In the genomic region with DNA sequence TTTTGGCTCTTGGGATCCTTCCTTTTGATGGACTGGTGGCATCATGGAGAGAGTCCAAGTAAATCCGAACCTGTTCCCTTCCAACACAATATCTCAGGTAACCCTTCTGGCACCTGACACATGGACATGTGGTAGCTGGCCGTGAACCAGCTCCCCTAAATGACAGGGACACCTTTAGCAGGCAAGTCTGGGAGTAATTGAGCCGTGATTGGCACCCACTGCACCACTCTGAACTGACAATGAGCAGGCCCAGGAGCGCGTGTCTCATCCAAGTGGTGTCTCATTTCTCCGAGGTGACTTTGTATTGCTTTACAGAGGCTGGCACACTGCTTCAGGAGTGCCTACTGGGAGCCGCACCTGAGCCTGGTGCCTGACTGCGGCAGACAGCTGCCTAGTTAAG, we compare ENCODE assay signal across 25 mouse cellular contexts.
DNase-seq lines count a peak whose midpoint lies in the region; ATAC-seq and TF ChIP-seq lines count a peak whose summit lies in the region.
"Had no signal": no experiment of that assay in that cellular context is flagged by ENCODE, and none has a peak within 500 bp of the region (broad histone marks: within the 10 kb centered on the region; RNA-seq: fewer than 3 reads in every experiment).

No protein-coding gene starts in this region.

- ATAC-seq in forebrain, postnatal 0 days, result peak; percentile 30; the same call in 1 of the 2 replicates
- no peak for ATAC-seq in forebrain, embryonic 12.5 days (ENCODE audit: low FRiP score)
- no peak for ATAC-seq in hindbrain, embryonic 14.5 days (ENCODE audit: low FRiP score)
- ATAC-seq in hindbrain, embryonic 12.5 days (ENCODE audit: low FRiP score), result no peak
- ATAC-seq: intestine, embryonic 15.5 days; Patski had no signal

- intact Hi-C loops in gastrocnemius, postnatal 36 days (cut with DNase I), result no loop called here

- H3K27me3 ChIP-seq in forebrain, postnatal 0 days (ENCODE audit: insufficient read depth, low read length), result no peaks in the 10 kb centered on the region
- H3K27me3 ChIP-seq in forebrain, embryonic 12.5 days, result 0 out of 2 replicates have a peak, but pooled peaks cover 2% of the 10 kb centered on the region
- H3K27me3 ChIP-seq in hindbrain, embryonic 14.5 days (ENCODE audit: control insufficient read depth, insufficient read depth, low read length), result no peaks in the 10 kb centered on the region
- no peaks in the 10 kb centered on the region for H3K27me3 ChIP-seq in hindbrain, embryonic 12.5 days
- H3K27me3 ChIP-seq: CH12.LX; hindbrain, embryonic 15.5 days; intestine, embryonic 15.5 days; Patski had no signal

- WGBS in forebrain, postnatal 0 days, result 61% methylated on average over 8 of the region's 8 CpGs
- WGBS in forebrain, embryonic 12.5 days, result 82% methylated on average over 8 of the region's 8 CpGs
- 63% methylated on average over 8 of the region's 8 CpGs for WGBS in hindbrain, embryonic 14.5 days
- 85% methylated on average over 8 of the region's 8 CpGs for WGBS in hindbrain, embryonic 12.5 days

- no peak overlapping the region for H3K9ac ChIP-seq in forebrain, postnatal 0 days
- no peak overlapping the region for H3K9ac ChIP-seq in forebrain, embryonic 12.5 days
- no peak overlapping the region for H3K9ac ChIP-seq in hindbrain, embryonic 14.5 days
- H3K9ac ChIP-seq in hindbrain, embryonic 12.5 days, result no peak overlapping the region
- H3K9ac ChIP-seq: embryonic facial prominence, embryonic 13.5 days; hindbrain, embryonic 15.5 days; intestine, embryonic 15.5 days; kidney, embryonic 15.5 days had no signal

- no peaks in the 10 kb centered on the region for H3K36me3 ChIP-seq in forebrain, postnatal 0 days (ENCODE audit: insufficient read depth)
- H3K36me3 ChIP-seq in forebrain, embryonic 12.5 days (replicated peaks), result no peaks in the 10 kb centered on the region
- no peaks in the 10 kb centered on the region for H3K36me3 ChIP-seq in hindbrain, embryonic 14.5 days (replicated peaks; ENCODE audit: control insufficient read depth, insufficient read depth)
- H3K36me3 ChIP-seq in hindbrain, embryonic 12.5 days, result no peaks in the 10 kb centered on the region
- H3K36me3 ChIP-seq: embryonic facial prominence, embryonic 10.5 days; embryonic facial prominence, embryonic 13.5 days; G1E; hindbrain, embryonic 15.5 days; intestine, embryonic 15.5 days; kidney, embryonic 15.5 days had no signal

- no peak for TF ChIP-seq CTCF in forebrain, postnatal 0 days (IDR thresholded peaks at IDR 0.05; ENCODE audit: low read depth)

- H3K9me3 ChIP-seq in forebrain, postnatal 0 days (ENCODE audit: low read length), result no peaks in the 10 kb centered on the region
- no peaks in the 10 kb centered on the region for H3K9me3 ChIP-seq in forebrain, embryonic 12.5 days
- H3K9me3 ChIP-seq in hindbrain, embryonic 14.5 days (ENCODE audit: control insufficient read depth, low read length), result no peaks in the 10 kb centered on the region
- no peaks in the 10 kb centered on the region for H3K9me3 ChIP-seq in hindbrain, embryonic 12.5 days (replicated peaks)
- H3K9me3 ChIP-seq: embryonic facial prominence, embryonic 10.5 days; embryonic facial prominence, embryonic 13.5 days; G1E; hindbrain, embryonic 15.5 days; intestine, embryonic 15.5 days; kidney, embryonic 15.5 days had no signal

- no peak overlapping the region for H3K4me3 ChIP-seq in forebrain, postnatal 0 days (ENCODE audit: low read depth, low read length)
- no peak overlapping the region for H3K4me3 ChIP-seq in forebrain, embryonic 12.5 days (replicated peaks)
- no peak overlapping the region for H3K4me3 ChIP-seq in hindbrain, embryonic 14.5 days (replicated peaks; ENCODE audit: low read length)
- no peak overlapping the region for H3K4me3 ChIP-seq in hindbrain, embryonic 12.5 days
- H3K4me3 ChIP-seq: embryonic facial prominence, embryonic 10.5 days; embryonic facial prominence, embryonic 13.5 days; erythroblast, embryonic 14.5 days; hindbrain, embryonic 15.5 days; intestine, embryonic 15.5 days; kidney, embryonic 15.5 days had no signal

- peak; percentile 47 to 50 for DNase-seq in cerebellum, postnatal 14 days
- DNase-seq in cerebellum, adult 8-10 months, result no peak
- DNase-seq in forebrain, postnatal 0 days, result no peak
- no peak for DNase-seq in hindbrain, embryonic 14.5 days (ENCODE audit: low spot score)
- DNase-seq in gastrocnemius, postnatal 36 days, result no peak
- DNase-seq: B cell, adult 2 months; cerebellum, adult 11 months; cerebellum, adult 2 months; cerebellum, postnatal 36 days; embryo, embryonic 11 days; gastrocnemius, postnatal 25 days; kidney, adult 11 months; kidney, adult 8-10 months had no signal

- peak overlapping the region; percentile 15; the same call in 1 of the 2 replicates for H3K27ac ChIP-seq in forebrain, postnatal 0 days (ENCODE audit: low read depth, low read length)
- no peak overlapping the region for H3K27ac ChIP-seq in forebrain, embryonic 12.5 days
- 0 out of 2 replicates have a peak overlapping the region, but pooled peaks have one; percentile 4 for H3K27ac ChIP-seq in hindbrain, embryonic 14.5 days
- H3K27ac ChIP-seq in hindbrain, embryonic 12.5 days, result no peak overlapping the region
- H3K27ac ChIP-seq: embryonic facial prominence, embryonic 10.5 days; embryonic facial prominence, embryonic 13.5 days; hindbrain, embryonic 15.5 days; intestine, embryonic 15.5 days; kidney, embryonic 15.5 days had no signal

- no peak overlapping the region for H3K4me2 ChIP-seq in forebrain, postnatal 0 days (ENCODE audit: low read depth)
- H3K4me2 ChIP-seq in forebrain, embryonic 12.5 days, result no peak overlapping the region
- H3K4me2 ChIP-seq in hindbrain, embryonic 14.5 days (replicated peaks), result no peak overlapping the region
- no peak overlapping the region for H3K4me2 ChIP-seq in hindbrain, embryonic 12.5 days (replicated peaks)
- H3K4me2 ChIP-seq: embryonic facial prominence, embryonic 13.5 days; heart, embryonic 11.5 days; hindbrain, embryonic 15.5 days; intestine, embryonic 15.5 days; kidney, embryonic 15.5 days had no signal

- H3K4me1 ChIP-seq in forebrain, postnatal 0 days (ENCODE audit: insufficient read depth), result peaks cover 7% of the 10 kb centered on the region
- peaks cover 16% of the 10 kb centered on the region for H3K4me1 ChIP-seq in forebrain, embryonic 12.5 days
- peaks cover 16% of the 10 kb centered on the region for H3K4me1 ChIP-seq in hindbrain, embryonic 14.5 days (replicated peaks; ENCODE audit: control insufficient read depth, insufficient read depth, low read length)
- peaks cover 12% of the 10 kb centered on the region for H3K4me1 ChIP-seq in hindbrain, embryonic 12.5 days
- H3K4me1 ChIP-seq: intestine, embryonic 15.5 days; kidney, embryonic 15.5 days had no signal

Comparison
In these comparisons a context has a peak if more than half of its experiments do, and no peak if none do; other contexts are left out.
1. DNase-seq: peak in cerebellum, postnatal 14 days (2 of 2); none in cerebellum, adult 8-10 months (single experiment), forebrain, postnatal 0 days (single experiment), hindbrain, embryonic 14.5 days (single experiment) and gastrocnemius, postnatal 36 days (0 of 2).
2. H3K27ac ChIP-seq: peak in forebrain, postnatal 0 days (single experiment) and hindbrain, embryonic 14.5 days (single experiment); none in forebrain, embryonic 12.5 days (single experiment) and hindbrain, embryonic 12.5 days (single experiment).